Mouse (Mus musculus) stomach, postnatal 0 days (tissue): ENCODE measurements around the gene Catsper1. TPM values are rescaled to one million over a fixed set of nuclear protein-coding genes. Genes with fewer than 3 reads are reported as not detected.
"Not testable (repeated sequence)": the region's sequence is repeated elsewhere in the genome, so short reads cannot be mapped to it uniquely, and the experiment has no call there.

ENCODE experiments used
- ATAC-seq: fragments of 200-750 bp; cut with Nextera tagmentation; 2 replicates; pipeline ENCODE4 v1.8.0; 2017; ENCODE audit not compliant: low FRiP score, low TSS enrichment
- DNase-seq: peaks from one replicate; pipeline ENCODE4 v3.0.0-alpha.2; 2016; ENCODE audit warnings: low spot score
- H3K27ac ChIP-seq: fragments of 300-500 bp; sonication (generic); replicated peaks from 2 replicates; pipeline ENCODE4 v1.5.1; 2014; ENCODE audit warnings: mild to moderate bottlenecking, control low read depth
- H3K27me3 ChIP-seq: fragments of 300-500 bp; sonication (generic); 2 replicates; pipeline ENCODE4 v1.6.1; 2014; ENCODE audit warnings: low read length; ENCODE audit not compliant: control insufficient read depth, insufficient read depth
- H3K36me3 ChIP-seq: fragments of 300-500 bp; sonication (generic); 2 replicates; pipeline ENCODE4 v1.6.1; 2014; ENCODE audit warnings: low read length, mixed read lengths; ENCODE audit not compliant: control insufficient read depth, insufficient read depth
- H3K4me1 ChIP-seq: fragments of 300-500 bp; sonication (generic); replicated peaks from 2 replicates; pipeline ENCODE4 v1.6.1; 2014; ENCODE audit warnings: antibody characterized with exemption; ENCODE audit not compliant: control insufficient read depth, insufficient read depth
- H3K4me2 ChIP-seq: fragments of 300-500 bp; sonication (generic); replicated peaks from 2 replicates; pipeline ENCODE4 v1.6.1; 2014; ENCODE audit warnings: low read depth, mild to moderate bottlenecking, control low read depth, moderate library complexity
- H3K4me3 ChIP-seq: fragments of 300-500 bp; sonication (generic); 2 replicates; pipeline ENCODE4 v1.5.1; 2014; ENCODE audit warnings: low read depth, low read length, control low read depth
- H3K9ac ChIP-seq: fragments of 300-500 bp; sonication (generic); 2 replicates; pipeline ENCODE4 v1.6.1; 2014; ENCODE audit warnings: mild to moderate bottlenecking, low read length, control low read depth, mixed read lengths
- H3K9me3 ChIP-seq: fragments of 300-500 bp; sonication (generic); 2 replicates; pipeline ENCODE4 v1.6.1; 2016; ENCODE audit warnings: low read length; ENCODE audit not compliant: control insufficient read depth
- CTCF ChIP-seq: IDR thresholded peaks from 2 replicates; pipeline ENCODE4 v1.5.1; 2016; ENCODE audit warnings: antibody characterized with exemption, low read depth, mild to moderate bottlenecking, moderate library complexity
- EP300 ChIP-seq: optimal IDR thresholded peaks from 2 replicates; pipeline ENCODE3; 2016; ENCODE audit warnings: antibody characterized with exemption
- WGBS: fragments of 180-500 bp; shearing (Covaris S2); extraction: QIAGEN DNeasy Blood & Tissue Kit; methylation state at CpG from one replicate; pipeline ENCODE4 v1.1.7; 2014; 5-methylcytosine and 5-hydroxymethylcytosine counted together
- polyA plus RNA-seq: library from polyadenylated mRNA; unstranded; fragments of >200 nt; fragmentation: Nextera tagmentation; extraction: Ambion mirVana; gene quantifications from 2 replicates; pipeline ENCODE4 v1.2.1, GENCODE M21; 2015

Gene Catsper1
- polyA plus RNA-seq, 1 experiment from 2014 or later: not detected

DNA sequence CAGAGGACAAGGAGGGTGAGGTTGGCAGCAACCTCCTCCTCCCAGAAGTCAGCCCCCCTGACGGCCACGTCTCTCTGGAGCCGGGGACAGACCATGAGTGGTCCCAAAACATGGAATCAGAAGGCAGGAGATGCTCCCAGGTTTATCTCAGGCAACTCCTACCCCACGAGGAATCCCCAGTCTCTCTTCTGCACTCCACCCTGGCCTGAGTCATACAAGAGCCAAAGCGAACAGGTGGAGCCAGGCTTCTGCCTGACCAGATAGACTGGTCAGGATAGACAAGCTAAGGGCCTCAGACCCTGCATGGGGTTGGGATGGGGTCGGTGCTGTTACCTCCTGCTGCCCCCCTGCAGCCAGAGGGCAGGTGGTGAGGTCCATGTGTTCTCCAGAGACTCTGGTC lies 12.5 kb downstream of the Catsper1 start:
- WGBS: 73% methylated on average over 6 of the region's 6 CpGs
- ATAC-seq (peak; percentile 24; the same call in 1 of the 2 replicates), DNase-seq (no peak)
- Histone ChIP-seq H3K27ac (peak overlapping the region; percentile 45; the same call in 1 of the 2 replicates), H3K36me3 (no peaks in the 10 kb centered on the region), H3K4me2 (no peak overlapping the region), H3K4me3 (no peak overlapping the region), H3K4me1 (no peaks in the 10 kb centered on the region), H3K9ac (no peak overlapping the region), H3K27me3 (no peaks in the 10 kb centered on the region), H3K9me3 (no peaks in the 10 kb centered on the region)
- no peak for TF ChIP-seq EP300
- TF ChIP-seq CTCF: no peak

DNA sequence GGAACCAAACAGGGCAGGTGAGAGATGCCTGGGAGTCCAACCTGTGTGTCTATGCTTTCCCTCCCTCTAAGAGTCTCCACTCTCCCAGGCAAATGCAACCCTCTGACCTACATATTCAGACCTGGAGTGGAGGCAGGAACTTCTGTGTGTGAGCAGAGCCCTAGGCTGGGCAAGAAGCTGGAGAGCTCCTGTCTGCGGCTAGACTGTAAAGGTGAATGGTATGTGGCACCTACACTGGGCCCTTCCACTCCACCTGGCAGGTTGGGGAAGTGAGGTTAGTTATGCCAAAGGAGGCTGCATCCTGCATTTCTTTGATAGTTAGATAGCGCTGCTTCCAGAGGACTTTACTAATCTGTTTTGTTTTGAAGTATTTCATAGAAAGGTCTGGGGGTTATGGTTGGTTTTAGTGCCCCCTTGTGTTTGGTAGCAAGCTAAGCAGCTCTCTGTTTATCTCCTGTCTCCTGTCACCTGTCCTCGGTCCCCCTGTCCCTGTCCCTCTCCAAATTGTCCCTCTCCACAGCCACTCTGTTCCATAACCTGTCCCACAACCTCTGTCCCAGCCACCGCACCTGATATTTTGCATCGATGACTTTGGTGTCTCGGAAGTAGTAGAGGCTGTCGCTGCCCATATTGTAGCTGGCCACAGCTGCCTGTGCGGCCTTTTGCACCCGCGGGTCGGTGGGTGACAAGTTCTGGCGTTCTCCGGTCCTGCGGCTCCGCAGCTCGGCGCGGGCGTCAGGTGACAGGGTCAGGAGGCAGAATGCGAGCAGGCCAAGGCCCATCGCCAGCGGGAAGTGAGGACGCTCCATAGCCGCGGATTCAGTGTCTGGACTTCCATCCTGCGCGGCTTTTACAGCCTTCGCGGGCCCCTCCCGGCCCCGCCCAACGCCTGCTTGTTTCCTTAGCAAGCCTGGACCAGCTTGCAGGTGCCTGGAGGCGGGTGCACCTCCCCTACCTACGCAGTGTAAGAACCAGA lies 13.3 kb downstream of the Catsper1 start:
- DNase-seq (peak; percentile 65), ATAC-seq (peak; percentile 17; the same call in 1 of the 2 replicates)
- 6% methylated on average over 34 of the region's 34 CpGs for WGBS
- TF ChIP-seq EP300: no peak
- peak; percentile 71 for TF ChIP-seq CTCF
- no peaks in the 10 kb centered on the region for H3K36me3 ChIP-seq
- H3K9ac ChIP-seq: peak overlapping the region; percentile 56
- H3K9me3 ChIP-seq: no peaks in the 10 kb centered on the region
- no peaks in the 10 kb centered on the region for H3K27me3 ChIP-seq
- peak overlapping the region; percentile 31 for H3K4me3 ChIP-seq
- no peaks in the 10 kb centered on the region for H3K4me1 ChIP-seq
- peak overlapping the region; percentile 57 for H3K4me2 ChIP-seq
- peak overlapping the region; percentile 45; the same call in 1 of the 2 replicates for H3K27ac ChIP-seq

DNA sequence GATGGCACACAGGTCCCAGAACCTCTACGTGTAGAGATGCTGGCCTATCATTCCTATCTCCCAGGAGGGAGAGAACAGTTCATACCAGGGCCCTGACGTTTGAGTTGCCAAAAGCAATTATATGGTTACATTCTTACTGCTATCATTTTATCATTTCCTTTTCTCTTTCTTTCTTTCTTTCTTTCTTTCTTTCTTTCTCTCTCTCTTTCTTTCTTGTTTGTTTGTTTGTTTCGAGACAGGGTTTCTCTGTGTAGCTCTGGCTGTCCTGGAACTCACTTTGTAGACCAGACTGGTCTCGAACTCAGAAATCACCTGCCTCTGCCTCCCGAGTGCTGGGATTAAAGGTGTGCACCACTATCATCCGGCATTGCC lies 13.9 kb downstream of the Catsper1 start, which contains the start of gene Cst6:
Gene Cst6, minus strand, starts transcription at position 73 of the 372 bp plus-strand sequence.
- Histone ChIP-seq H3K4me3 (peak within 1 kb of the TSS; percentile 31), H3K27ac (peak within 1 kb of the TSS; percentile 45; the same call in 1 of the 2 replicates), H3K4me2 (peak within 1 kb of the TSS; percentile 57), H3K9ac (peak within 1 kb of the TSS; percentile 56)
- ATAC-seq, H3K4me1 ChIP-seq, H3K9me3 ChIP-seq, H3K36me3 ChIP-seq, H3K27me3 ChIP-seq, DNase-seq: not testable (repeated sequence)
- 59% methylated on average over 6 of the region's 6 CpGs for WGBS

DNA sequence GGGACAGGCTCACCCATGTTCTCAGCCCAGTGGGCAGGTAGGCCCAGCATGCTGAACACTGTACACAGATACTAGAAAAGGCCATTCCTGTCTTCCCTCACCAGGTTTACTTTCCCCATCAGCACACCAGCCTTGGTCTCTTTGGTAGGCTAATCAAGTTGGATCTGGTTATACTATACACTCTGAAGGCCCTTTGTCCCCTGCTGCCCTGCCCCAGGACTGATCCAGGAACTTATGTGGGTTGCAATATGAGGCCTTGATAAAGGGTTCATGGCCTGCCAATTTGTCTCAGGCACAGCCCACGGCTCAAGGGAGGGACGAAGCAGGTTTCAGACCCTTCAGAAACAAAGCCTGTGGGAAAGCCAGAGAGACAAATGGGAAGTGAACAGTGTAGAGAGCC lies 18.1 kb downstream of the Catsper1 start:
- no peak for TF ChIP-seq EP300
- no peak for TF ChIP-seq CTCF
- no peak overlapping the region for H3K4me3 ChIP-seq
- H3K4me2 ChIP-seq: no peak overlapping the region
- H3K36me3 ChIP-seq: no peaks in the 10 kb centered on the region
- no peak overlapping the region for H3K9ac ChIP-seq
- no peak overlapping the region for H3K27ac ChIP-seq
- H3K4me1 ChIP-seq: no peaks in the 10 kb centered on the region
- no peaks in the 10 kb centered on the region for H3K27me3 ChIP-seq
- WGBS: 60% methylated on average over 2 of the region's 2 CpGs
- DNase-seq (no peak), ATAC-seq (peak; percentile 24; the same call in 1 of the 2 replicates)
- H3K9me3 ChIP-seq: no peaks in the 10 kb centered on the region

DNA sequence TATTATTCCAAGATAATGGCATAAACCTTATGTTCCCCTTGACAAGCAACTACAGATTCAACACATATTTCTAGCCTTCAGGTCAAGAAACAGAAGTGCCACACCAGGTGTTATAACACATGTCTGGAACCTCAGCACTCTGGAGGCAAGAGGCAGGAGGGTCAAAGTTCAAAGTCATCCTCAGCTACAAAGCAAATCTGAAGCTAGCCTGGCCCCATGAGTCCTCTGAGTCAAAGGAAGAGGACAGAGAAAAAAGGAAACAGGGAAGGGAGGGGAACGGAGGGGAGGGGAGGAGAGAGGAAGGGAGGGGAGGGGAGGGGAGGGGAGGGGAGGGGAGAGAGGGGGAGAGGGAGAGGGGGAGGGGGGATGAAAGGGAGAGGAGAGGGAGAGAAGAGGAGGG lies 20.5 kb downstream of the Catsper1 start:
- no peaks in the 10 kb centered on the region for H3K27me3 ChIP-seq
- no peak overlapping the region for H3K4me3 ChIP-seq
- no peaks in the 10 kb centered on the region for H3K4me1 ChIP-seq
- ATAC-seq (no peak), DNase-seq (no peak)
- H3K27ac ChIP-seq: no peak overlapping the region
- WGBS: no CpG with 5 or more reads among the region's 1 CpGs
- no peaks in the 10 kb centered on the region for H3K9me3 ChIP-seq
- no peak overlapping the region for H3K4me2 ChIP-seq
- no peak overlapping the region for H3K9ac ChIP-seq
- TF ChIP-seq EP300 (no peak), CTCF (no peak)
- no peaks in the 10 kb centered on the region for H3K36me3 ChIP-seq

DNA sequence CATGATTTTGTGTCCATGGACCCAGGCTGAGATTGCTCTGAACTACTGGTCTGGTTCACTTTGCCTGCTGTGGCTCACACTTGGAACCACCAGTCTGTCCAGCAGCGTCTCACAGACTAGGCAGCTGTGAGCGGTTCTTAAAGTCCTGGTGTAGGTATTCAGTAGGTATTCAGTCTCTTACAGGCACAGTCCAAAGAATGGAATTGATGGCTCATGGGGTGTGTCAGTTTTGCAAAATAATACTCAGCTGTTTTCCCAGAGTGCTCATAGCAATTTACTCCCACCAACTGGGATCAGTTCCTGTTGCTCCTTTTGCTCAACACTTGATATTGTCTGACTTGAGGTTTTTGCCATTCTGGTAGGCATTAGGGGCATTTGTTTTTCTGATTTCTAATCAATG lies 26.6 kb downstream of the Catsper1 start:
- Histone ChIP-seq H3K4me1 (0 out of 2 replicates have a peak, but pooled peaks cover 3% of the 10 kb centered on the region), H3K36me3 (no peaks in the 10 kb centered on the region), H3K4me3 (no peak overlapping the region), H3K9ac (no peak overlapping the region), H3K9me3 (no peaks in the 10 kb centered on the region), H3K27me3 (no peaks in the 10 kb centered on the region), H3K27ac (no peak overlapping the region), H3K4me2 (no peak overlapping the region)
- 70% methylated on average over 2 of the region's 2 CpGs for WGBS
- DNase-seq: no peak
- ATAC-seq: no peak
- TF ChIP-seq CTCF (no peak), EP300 (no peak)
